Mouse (Mus musculus) limb, embryonic 10.5 days (tissue): ENCODE data around the gene Igsf3. TPM values are rescaled to one million over a fixed set of nuclear protein-coding genes. Genes with fewer than 3 reads are reported as not detected.

Experiments
- DNase-seq: peaks from one replicate; pipeline ENCODE4 v3.0.0-alpha.2; 2017; ENCODE audit warnings: low spot score
- H3K27ac ChIP-seq: fragments of 300-500 bp; sonication (generic); 2 replicates; pipeline ENCODE4 v1.5.1; 2016; ENCODE audit warnings: mild to moderate bottlenecking
- H3K27me3 ChIP-seq: fragments of 300-500 bp; sonication (generic); 2 replicates; pipeline ENCODE4 v1.6.1; 2016; ENCODE audit warnings: low read depth, mild to moderate bottlenecking; ENCODE audit not compliant: poor library complexity, severe bottlenecking
- H3K36me3 ChIP-seq: fragments of 300-500 bp; sonication (generic); 2 replicates; pipeline ENCODE4 v1.6.1; 2016; ENCODE audit warnings: mild to moderate bottlenecking, moderate library complexity
- H3K4me1 ChIP-seq: fragments of 300-500 bp; sonication (generic); 2 replicates; pipeline ENCODE4 v1.6.1; 2016
- H3K4me3 ChIP-seq: fragments of 300-500 bp; sonication (generic); 2 replicates; pipeline ENCODE4 v1.5.1; 2016; ENCODE audit warnings: mild to moderate bottlenecking, moderate library complexity
- H3K9me3 ChIP-seq: fragments of 300-500 bp; sonication (generic); replicated peaks from 2 replicates; pipeline ENCODE4 v1.6.1; 2016; ENCODE audit warnings: mild to moderate bottlenecking
- WGBS: fragments of 180-500 bp; shearing (Covaris S2); methylation state at CpG from one replicate; pipeline ENCODE4 v1.1.7; 2016; 5-methylcytosine and 5-hydroxymethylcytosine counted together
- polyA plus RNA-seq: library from polyadenylated mRNA; unstranded; fragments of >200 nt; fragmentation: Nextera tagmentation; extraction: Ambion mirVana; gene quantifications from 2 replicates; pipeline ENCODE4 v1.2.1, GENCODE M21; 2016

The Igsf3 gene
- polyA plus RNA-seq, 1 experiment from 2014 or later: 84.9 TPM

DNA sequence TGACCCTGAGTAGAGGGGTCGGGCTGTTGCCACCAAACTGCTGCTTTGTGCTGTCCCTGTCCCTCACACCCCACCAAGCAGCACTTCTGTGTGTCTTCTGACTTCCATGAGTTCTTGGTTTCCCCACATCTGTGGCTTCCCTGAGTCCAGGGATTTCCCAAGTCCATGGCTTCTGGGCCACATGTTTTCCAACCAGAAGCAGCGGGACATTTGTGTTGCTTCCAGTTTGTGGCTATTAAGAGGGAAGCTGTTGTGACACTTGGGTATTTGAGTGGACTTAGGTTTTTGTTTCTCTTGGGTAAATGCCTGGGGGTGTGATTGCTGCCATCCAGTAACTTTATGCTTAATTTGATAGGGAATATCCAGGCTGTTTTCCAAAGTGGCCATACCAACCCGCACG, 20.5 kb downstream of the Igsf3 start:
- Histone ChIP-seq H3K27me3 (no peaks in the 10 kb centered on the region), H3K4me1 (peaks cover 100% of the 10 kb centered on the region), H3K27ac (peak overlapping the region; percentile 98), H3K4me3 (peak overlapping the region; percentile 20), H3K36me3 (peaks cover 15% of the 10 kb centered on the region), H3K9me3 (no peaks in the 10 kb centered on the region)
- WGBS: 53% methylated on average over 4 of the region's 4 CpGs
- DNase-seq: no peak

DNA sequence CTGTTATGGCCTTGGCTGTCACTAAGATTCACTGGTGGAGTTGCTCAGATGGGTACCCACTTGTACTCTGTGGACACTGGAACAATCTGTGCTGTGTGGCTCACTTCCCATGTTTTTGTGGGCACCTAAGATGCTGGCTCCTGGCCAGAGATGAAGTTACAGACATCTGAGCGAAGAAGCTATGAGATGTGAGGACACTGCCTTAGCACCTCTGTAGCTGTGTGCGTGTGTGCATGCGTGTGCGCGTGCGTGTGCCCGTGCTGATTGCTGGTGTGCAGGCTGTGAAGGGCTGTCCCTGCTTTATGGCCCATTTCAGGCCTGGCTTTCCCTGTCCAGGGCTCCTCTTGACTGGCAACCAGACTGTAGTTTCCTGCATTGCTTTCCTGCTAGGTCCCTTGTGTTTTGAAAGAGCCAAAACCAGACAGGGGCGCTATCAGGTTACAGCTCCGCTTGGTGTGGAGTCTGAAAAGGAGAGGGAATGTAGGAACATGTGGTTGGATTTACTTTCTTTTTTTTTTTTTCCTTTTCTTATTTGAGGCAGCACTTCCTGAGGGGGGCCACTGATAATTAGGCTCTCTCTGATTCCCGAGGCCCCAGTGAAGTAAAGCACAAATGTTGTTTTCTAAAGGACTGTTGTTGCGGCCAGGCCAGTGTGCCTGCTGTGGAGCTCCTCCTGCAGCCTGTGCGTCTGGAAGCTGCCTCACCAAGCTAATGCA, 21.3 kb downstream of the Igsf3 start:
- Histone ChIP-seq H3K4me3 (peak overlapping the region; percentile 27), H3K4me1 (peaks cover 100% of the 10 kb centered on the region), H3K27me3 (no peaks in the 10 kb centered on the region), H3K9me3 (no peaks in the 10 kb centered on the region), H3K36me3 (peaks cover 12% of the 10 kb centered on the region), H3K27ac (peak overlapping the region; percentile 98)
- peak; percentile 84 for DNase-seq
- 25% methylated on average over 12 of the region's 12 CpGs for WGBS

DNA sequence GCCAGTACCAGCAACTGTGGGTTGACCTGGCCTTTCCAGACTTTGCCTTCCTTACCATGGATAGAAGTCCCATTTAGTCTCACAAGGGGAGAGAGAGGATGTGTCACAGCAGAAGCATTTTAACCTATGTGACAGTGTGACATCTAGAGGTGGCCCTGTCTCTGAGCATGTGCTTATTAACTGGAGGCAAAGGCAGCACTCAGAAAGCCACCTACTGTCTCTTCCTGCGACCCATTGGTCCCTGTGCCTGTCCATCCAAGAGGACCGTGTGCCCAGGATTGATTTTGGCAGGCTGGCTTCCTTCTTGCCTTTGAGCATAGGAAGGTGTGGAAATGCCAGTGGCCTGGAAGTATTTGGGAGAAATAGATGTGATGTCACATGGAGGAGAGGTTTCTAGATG, 22.0 kb downstream of the Igsf3 start:
- Histone ChIP-seq H3K4me1 (peaks cover 100% of the 10 kb centered on the region), H3K4me3 (peak overlapping the region; percentile 27), H3K27ac (peak overlapping the region; percentile 98), H3K36me3 (peaks cover 9% of the 10 kb centered on the region), H3K27me3 (no peaks in the 10 kb centered on the region), H3K9me3 (no peaks in the 10 kb centered on the region)
- DNase-seq: no peak
- 38% methylated on average over 2 of the region's 2 CpGs for WGBS

DNA sequence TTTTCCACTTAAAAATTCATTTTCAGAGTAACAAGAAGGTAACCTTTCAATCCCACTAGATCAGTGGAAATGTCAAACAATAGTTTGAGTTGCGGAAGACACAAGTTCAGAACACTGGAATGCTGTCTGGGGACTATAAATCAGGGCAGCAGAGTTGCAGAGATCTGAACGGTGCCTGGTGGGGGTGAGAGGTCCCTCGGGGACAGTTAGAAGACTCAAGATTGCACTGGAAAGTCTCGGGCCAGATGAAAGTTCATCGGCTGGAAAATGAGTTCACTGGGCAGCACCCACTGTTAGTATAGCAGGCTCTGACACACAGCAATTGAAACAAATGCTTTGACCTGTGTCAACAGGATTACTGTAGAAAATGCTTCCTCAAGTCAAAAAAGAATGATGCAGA, 24.6 kb downstream of the Igsf3 start:
- H3K4me3 ChIP-seq: 0 out of 2 replicates have a peak overlapping the region, but pooled peaks have one; percentile 13
- H3K4me1 ChIP-seq: peaks cover 100% of the 10 kb centered on the region
- H3K27ac ChIP-seq: peak overlapping the region; percentile 69
- WGBS: 11% methylated on average over 5 of the region's 5 CpGs
- H3K9me3 ChIP-seq: no peaks in the 10 kb centered on the region
- no peaks in the 10 kb centered on the region for H3K27me3 ChIP-seq
- DNase-seq: no peak
- H3K36me3 ChIP-seq: peaks cover 6% of the 10 kb centered on the region

DNA sequence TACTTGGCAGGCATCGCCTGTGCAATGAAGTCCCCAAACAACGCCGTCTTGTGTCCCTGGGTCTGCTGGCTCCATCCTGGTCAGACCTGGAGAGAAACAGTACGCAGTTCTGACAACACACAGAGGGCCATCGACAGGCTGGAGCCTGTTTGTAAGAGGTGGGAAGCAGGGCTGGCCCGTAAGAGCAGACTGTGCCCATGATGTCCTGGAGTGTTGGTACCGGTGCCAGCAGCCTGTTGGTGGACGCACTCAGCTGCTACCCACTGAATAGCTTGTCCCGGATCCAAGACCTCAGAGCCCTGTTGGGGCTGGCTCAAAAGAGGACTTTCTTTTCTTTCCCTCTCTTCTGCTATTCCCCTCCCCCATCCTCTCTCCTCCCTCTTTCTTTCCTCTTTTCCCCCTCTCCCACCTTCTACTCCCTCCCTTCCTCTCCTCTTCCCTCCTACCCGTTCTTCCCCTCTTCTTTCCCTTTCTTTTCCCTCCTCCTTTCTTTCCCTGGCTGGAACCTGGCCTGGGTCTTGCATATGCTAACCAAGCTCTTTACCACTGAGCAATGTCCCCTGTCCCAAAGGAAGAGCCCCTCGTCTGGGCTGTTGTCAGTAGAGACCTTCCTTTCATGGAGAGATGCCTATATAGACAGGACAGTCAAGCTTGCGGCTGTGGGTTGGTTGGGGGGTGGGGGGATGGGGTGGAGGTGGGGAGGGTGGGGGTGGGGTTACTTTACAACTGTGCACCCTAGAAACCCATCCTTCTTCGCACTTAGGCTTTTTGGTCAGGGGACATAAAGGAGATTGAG, 27.9 kb downstream of the Igsf3 start:
- peaks cover 10% of the 10 kb centered on the region for H3K36me3 ChIP-seq
- H3K27ac ChIP-seq: peak overlapping the region; percentile 37; the same call in 1 of the 2 replicates

DNA sequence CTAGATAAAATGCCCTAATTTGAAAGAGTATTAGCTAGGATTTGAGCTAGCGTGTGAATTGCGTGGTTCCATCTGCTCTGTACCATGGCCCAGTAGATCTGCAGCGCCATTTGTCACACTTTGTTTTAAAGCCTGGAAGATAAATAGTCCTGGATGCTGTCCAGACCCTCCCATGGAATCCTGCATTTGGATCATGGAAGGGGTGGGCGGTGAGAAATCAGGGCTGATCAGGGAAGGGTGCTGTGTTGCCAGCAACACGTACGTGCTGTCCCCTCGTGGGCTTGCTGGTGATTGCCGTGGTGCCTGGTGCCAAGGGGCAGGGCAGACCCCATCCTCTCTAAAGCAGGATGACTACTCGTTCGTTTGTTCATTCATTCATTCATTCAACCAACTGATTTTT, 28.6 kb downstream of the Igsf3 start:
- DNase-seq: no peak
- Histone ChIP-seq H3K4me3 (no peak overlapping the region), H3K36me3 (peaks cover 10% of the 10 kb centered on the region), H3K27ac (peak overlapping the region; percentile 37; the same call in 1 of the 2 replicates), H3K9me3 (no peaks in the 10 kb centered on the region), H3K4me1 (peaks cover 98% of the 10 kb centered on the region), H3K27me3 (no peaks in the 10 kb centered on the region)
- WGBS: 54% methylated on average over 10 of the region's 10 CpGs

More for the DNA sequence above, 27.9 kb downstream of the Igsf3 start:
- H3K9me3 ChIP-seq: no peaks in the 10 kb centered on the region
- DNase-seq: no peak
- H3K4me3 ChIP-seq: no peak overlapping the region
- WGBS: 60% methylated on average over 13 of the region's 13 CpGs
- peaks cover 98% of the 10 kb centered on the region for H3K4me1 ChIP-seq
- H3K27me3 ChIP-seq: no peaks in the 10 kb centered on the region

DNA sequence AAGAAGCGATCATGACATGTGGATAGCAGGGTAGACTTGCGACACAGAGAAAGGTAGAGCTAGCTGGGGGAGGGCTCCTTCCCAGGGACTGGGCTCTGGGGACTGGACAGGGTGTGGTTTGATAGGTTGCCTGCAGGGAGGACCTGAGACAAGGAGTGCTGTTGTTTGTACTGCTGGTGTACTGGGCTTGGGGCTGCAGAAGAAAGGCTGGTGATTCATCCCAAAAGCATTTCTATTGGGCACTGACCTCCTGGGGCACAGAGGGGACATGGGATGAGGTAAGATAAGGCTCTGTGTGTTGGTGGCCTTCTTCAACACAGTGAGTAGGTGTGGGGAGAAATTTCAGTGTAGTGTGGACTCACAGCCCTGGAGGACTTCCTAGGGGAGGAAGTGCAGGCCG, 29.2 kb downstream of the Igsf3 start:
- Histone ChIP-seq H3K36me3 (peaks cover 10% of the 10 kb centered on the region), H3K9me3 (no peaks in the 10 kb centered on the region), H3K4me3 (no peak overlapping the region), H3K4me1 (peaks cover 98% of the 10 kb centered on the region), H3K27me3 (no peaks in the 10 kb centered on the region), H3K27ac (peak overlapping the region; percentile 51; the same call in 1 of the 2 replicates)
- WGBS: 49% methylated on average over 3 of the region's 3 CpGs
- no peak for DNase-seq

DNA sequence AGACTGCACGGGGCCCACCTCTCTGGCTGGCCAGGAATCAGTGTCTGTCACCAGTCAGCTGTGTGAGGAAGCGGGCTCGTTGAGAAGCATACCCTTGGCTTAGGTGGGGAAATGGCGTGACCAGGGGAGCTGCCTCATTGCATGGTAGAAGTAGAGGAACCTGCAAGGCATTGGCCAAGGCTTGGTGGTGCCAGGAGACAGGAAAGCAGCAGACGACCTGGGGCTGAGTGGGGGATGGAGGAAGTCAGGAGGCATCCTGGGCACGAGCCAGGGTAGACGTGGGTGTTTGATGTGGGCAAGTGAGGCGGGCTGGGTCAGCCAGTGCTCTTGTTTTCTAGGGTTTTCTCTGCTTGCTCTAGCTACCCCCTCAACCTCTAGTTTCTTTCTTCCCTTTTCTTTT, 30.7 kb downstream of the Igsf3 start:
- H3K27me3 ChIP-seq: no peaks in the 10 kb centered on the region
- no peaks in the 10 kb centered on the region for H3K9me3 ChIP-seq
- H3K36me3 ChIP-seq: peaks cover 12% of the 10 kb centered on the region
- 85% methylated on average over 8 of the region's 8 CpGs for WGBS
- no peak for DNase-seq
- peaks cover 96% of the 10 kb centered on the region for H3K4me1 ChIP-seq
- no peak overlapping the region for H3K4me3 ChIP-seq
- H3K27ac ChIP-seq: peak overlapping the region; percentile 15; the same call in 1 of the 2 replicates

DNA sequence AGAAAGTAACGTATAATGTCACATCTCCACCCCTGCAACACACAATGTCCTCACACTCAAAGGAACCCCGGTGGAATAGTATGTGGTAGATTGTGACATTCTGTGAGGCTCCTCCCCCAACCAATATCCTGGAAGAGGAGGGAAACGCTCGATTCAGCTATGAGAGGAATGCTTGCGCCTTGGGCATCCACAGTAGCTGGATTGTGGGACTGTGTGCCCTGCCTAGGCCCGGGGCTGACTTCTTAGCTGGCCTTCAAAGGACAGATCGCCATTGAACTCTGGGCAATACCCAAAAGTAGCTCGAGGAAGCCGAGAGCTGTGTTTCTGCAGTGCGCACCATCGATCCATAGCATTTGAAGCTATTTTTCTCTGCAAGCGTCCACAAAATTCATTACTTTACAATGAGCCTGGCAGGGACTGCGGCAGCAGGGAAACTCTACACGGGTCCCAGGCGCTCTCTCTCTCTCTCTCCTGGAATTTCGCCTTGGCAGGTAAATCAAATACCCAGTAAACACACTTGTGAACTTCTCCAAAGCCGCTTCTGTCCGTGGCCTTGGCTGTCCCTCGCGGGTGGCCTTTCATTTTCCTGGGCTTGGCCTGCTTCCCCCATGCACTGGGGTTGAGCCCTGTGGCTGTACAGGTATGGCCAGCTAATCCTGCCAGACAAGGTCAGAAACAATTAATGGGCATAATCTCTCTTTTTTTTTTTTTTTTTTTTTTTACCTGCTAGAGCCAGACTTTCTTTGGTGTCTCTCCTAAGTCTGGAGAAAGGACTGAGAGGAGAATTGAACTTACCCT, 32.3 kb downstream of the Igsf3 start:
- Histone ChIP-seq H3K4me1 (peaks cover 92% of the 10 kb centered on the region), H3K27me3 (no peaks in the 10 kb centered on the region), H3K27ac (peak overlapping the region; percentile 70; the same call in 1 of the 2 replicates), H3K9me3 (no peaks in the 10 kb centered on the region), H3K36me3 (peaks cover 6% of the 10 kb centered on the region; the same call in 1 of the 2 replicates), H3K4me3 (no peak overlapping the region)
- WGBS: 53% methylated on average over 20 of the region's 20 CpGs
- DNase-seq: no peak

DNA sequence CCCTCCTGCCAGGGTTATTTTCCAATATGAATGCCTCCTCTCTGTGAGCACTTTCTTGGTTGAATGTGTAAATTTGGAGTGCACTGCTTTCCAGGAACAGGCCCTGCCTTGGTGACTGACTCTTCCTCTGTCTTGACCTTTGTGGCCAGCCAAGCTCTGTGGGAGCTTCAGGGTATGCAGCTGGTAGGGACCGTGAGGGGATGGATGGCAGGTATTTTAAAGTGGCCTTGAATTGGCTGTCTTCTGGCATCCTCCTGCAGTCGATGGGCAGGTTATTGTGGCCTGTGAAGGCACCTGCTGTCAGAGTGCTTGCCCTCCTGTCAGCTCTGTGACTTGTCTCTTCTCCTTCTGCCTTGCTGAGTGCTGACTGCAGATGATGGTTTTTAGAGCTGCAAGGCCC, 33.3 kb downstream of the Igsf3 start:
- peak overlapping the region; percentile 70 for H3K27ac ChIP-seq
- no peaks in the 10 kb centered on the region for H3K9me3 ChIP-seq
- H3K27me3 ChIP-seq: no peaks in the 10 kb centered on the region
- peaks cover 6% of the 10 kb centered on the region; the same call in 1 of the 2 replicates for H3K36me3 ChIP-seq
- no peak overlapping the region for H3K4me3 ChIP-seq
- no peak for DNase-seq
- WGBS: 35% methylated on average over 2 of the region's 2 CpGs
- peaks cover 92% of the 10 kb centered on the region for H3K4me1 ChIP-seq

DNA sequence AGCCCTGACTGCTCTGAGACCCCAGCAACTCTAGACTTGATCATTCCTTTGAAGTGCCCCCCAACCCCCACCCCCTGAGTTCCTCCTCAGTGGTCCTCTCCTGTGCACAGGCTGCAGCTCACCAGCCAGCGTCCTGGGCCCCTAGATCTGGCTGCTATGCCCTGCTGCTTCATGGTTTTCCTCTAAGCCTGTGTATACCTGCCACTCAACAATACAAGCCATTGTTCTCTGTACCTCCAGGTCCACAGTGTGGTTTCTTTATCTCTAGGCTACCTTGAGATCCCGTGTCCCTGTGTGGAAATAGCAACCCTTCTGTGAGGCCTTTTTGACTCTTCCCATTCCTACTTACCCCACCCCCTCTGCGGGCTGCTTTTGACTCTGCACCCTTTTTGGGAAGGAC, 33.9 kb downstream of the Igsf3 start:
- 44% methylated on average over 3 of the region's 3 CpGs for WGBS
- H3K4me3 ChIP-seq: no peak overlapping the region
- peaks cover 92% of the 10 kb centered on the region for H3K4me1 ChIP-seq
- H3K9me3 ChIP-seq: no peaks in the 10 kb centered on the region
- H3K36me3 ChIP-seq: peaks cover 6% of the 10 kb centered on the region; the same call in 1 of the 2 replicates
- DNase-seq: no peak
- no peaks in the 10 kb centered on the region for H3K27me3 ChIP-seq
- H3K27ac ChIP-seq: peak overlapping the region; percentile 70

DNA sequence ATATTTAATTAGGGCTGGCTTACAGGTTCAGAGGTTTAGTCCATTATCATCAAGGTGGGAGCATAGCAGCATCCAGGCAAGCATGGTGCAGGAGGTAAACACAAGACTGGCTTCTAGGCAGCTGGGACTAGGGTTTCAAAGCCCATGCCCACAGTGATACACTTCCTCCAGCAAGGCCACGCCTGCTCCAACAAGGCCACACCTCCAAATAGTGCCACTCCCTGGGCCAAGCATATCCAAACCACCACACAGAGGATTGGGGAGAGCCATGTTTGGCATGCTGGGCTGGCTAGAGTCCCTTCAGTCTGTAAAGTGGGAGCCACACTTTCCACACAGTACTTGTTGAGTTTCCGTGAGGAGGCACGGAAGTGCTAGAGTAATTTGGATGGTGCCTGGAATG, 34.7 kb downstream of the Igsf3 start:
- H3K4me1 ChIP-seq: peaks cover 92% of the 10 kb centered on the region
- no peak overlapping the region for H3K4me3 ChIP-seq
- H3K9me3 ChIP-seq: no peaks in the 10 kb centered on the region
- peak overlapping the region; percentile 70; the same call in 1 of the 2 replicates for H3K27ac ChIP-seq
- peaks cover 5% of the 10 kb centered on the region; the same call in 1 of the 2 replicates for H3K36me3 ChIP-seq
- 70% methylated on average over 3 of the region's 3 CpGs for WGBS
- H3K27me3 ChIP-seq: no peaks in the 10 kb centered on the region
- DNase-seq: no peak
